Mouse (Mus musculus) urinary bladder, postnatal 0 days (tissue): ENCODE measurements around the gene Map7d2. TPM values are rescaled to one million over a fixed set of nuclear protein-coding genes. Genes with fewer than 3 reads are reported as not detected.

ENCODE experiments used
- polyA plus RNA-seq: library from polyadenylated mRNA; unstranded; fragments of >200 nt; fragmentation: Nextera tagmentation; extraction: Ambion mirVana; gene quantifications from 2 replicates; pipeline ENCODE4 v1.2.1, GENCODE M21; 2015

Gene Map7d2
- polyA plus RNA-seq, result 0.53 and 0.59 TPM in 2 replicates

DNA sequence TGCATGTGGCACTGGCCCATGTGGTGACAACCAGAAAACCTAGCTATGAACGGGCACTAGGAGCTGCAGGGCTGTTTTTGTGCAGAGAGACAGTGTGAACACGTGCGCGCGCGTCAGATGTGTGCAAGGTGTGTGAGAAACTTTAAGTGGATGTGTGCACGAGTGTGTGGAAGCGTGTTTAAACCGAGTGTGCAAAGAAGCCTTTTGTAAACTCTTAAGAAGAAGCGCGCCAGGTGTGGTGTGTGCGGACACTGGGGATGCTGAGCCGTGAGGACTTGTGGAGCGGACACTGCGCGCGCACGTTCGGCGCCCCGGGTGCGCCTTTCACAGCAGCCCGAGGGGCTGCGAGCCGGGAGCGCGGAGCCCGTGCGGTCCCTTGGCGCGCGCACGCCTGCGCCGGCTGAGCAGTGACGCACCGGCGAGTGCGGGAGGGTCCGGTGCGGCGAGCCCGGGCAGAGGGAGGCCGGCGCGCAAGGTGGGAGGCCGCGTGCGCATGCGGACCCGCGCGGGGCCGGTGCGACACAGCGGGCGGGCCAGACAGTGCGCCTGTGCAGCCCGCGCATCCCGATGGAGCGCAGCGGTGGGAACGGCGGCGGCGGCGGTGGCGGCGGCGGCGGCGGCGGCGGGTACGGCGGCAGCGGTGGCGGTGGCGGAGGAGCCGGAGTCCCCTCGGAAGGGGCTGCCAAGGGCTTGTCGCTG lies at the start of gene Map7d2:
TSS of gene Map7d2 (plus strand) at position 443 of the 699 bp plus-strand sequence.

GRCm38 (mm10) chrX:159371831-159372752 lies 42.3 kb upstream of the Map7d2 start, which contains the start of gene Eif1ax:
Eif1ax (plus strand) TSS chrX:159372178.

DNA sequence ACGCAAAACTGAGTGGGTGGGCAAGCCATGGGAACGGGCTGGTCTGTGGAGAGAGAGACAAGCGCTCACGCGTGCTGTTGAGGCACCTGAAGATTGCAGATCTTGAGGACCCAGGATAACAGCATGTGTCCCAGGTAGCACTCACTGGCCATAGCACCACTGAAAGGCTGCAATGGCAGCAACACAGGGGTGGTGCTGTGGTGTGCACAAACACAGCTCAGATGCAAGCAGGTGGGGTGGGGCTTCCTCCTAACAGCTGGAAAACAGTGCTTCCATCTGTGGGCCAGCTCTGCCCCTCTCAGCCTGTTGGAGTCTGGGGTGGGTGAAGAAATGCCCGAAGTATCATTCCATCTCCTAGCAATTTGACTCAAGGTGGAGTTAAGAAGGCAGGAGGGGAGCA lies 112.0 kb downstream of the Map7d2 start, which contains the start of gene Bclaf3:
TSS of gene Bclaf3 (plus strand) at position 301 of the 400 bp plus-strand sequence.

Other genes with a start within 250 kb of the Map7d2 start
- 3.7 and 4.7 TPM in 2 replicates for gene Rps6ka3, start 204.3 kb upstream of the Map7d2 start, polyA plus RNA-seq
- gene Eif1ax, start 42.4 kb upstream of the Map7d2 start, polyA plus RNA-seq, result 78.7 and 90.8 TPM in 2 replicates
- 8.3 and 11.3 TPM in 2 replicates for gene Bclaf3, start 112.1 kb downstream of the Map7d2 start, polyA plus RNA-seq
- 45.5 and 57.5 TPM in 2 replicates for gene Sh3kbp1, start 212.7 kb downstream of the Map7d2 start, polyA plus RNA-seq